Mouse (Mus musculus): ENCODE results near the gene Gm20916. TPM values are rescaled to one million over a fixed set of nuclear protein-coding genes. Genes with fewer than 3 reads are reported as not detected.
"Not testable (repeated sequence)": the region's sequence is repeated elsewhere in the genome, so short reads cannot be mapped to it uniquely, and the experiment has no call there.

The Gm20916 gene
- not detected in 2 replicates for polyA plus RNA-seq (2015; fragmentation: Nextera tagmentation; extraction: Ambion mirVana)

- not testable (repeated sequence) for H3K4me3 ChIP-seq (replicated peaks); H3K9ac ChIP-seq (replicated peaks); H3K4me2 ChIP-seq (replicated peaks); H3K27ac ChIP-seq; ATAC-seq; H3K36me3 ChIP-seq; H3K27me3 ChIP-seq; H3K9me3 ChIP-seq; H3K4me1 ChIP-seq (replicated peaks)
- no CpG with 5 or more reads among the region's 6 CpGs for WGBS
These were observed at the start of gene Gm20916 for GRCm38 (mm10) chrY:79319265-79319664. TSS of gene Gm20916 (plus strand) at chrY:79319565.

Other genes with a start within 250 kb of the Gm20916 start
- gene Gm20917, start 168.4 kb upstream of the Gm20916 start, polyA plus RNA-seq (2015; fragmentation: Nextera tagmentation; extraction: Ambion mirVana): not detected in 2 replicates